Mouse (Mus musculus) retina, postnatal 7 days (tissue): ENCODE data around the gene Cdh4.

Experiments used
- DNase-seq: peaks from one replicate; pipeline ENCODE4 v3.0.0-alpha.2; 2012; ENCODE audit warnings: low read depth, low spot score

Cdh4 gene

GRCm38 (mm10) chr2:179537800-179538450 lies 95.7 kb downstream of the Cdh4 start:
- DNase-seq = no peak

- no peak for DNase-seq
These were observed 96.3 kb downstream of the Cdh4 start for GRCm38 (mm10) chr2:179538535-179538934.

- no peak for DNase-seq
These were observed 97.5 kb downstream of the Cdh4 start for GRCm38 (mm10) chr2:179539532-179540245.

- no peak for DNase-seq
These were observed 98.9 kb downstream of the Cdh4 start for GRCm38 (mm10) chr2:179541096-179541495.

GRCm38 (mm10) chr2:179547627-179548026 lies 105.4 kb downstream of the Cdh4 start:
- no peak for DNase-seq

GRCm38 (mm10) chr2:179555928-179556327 lies 113.7 kb downstream of the Cdh4 start:
- DNase-seq = no peak

GRCm38 (mm10) chr2:179562350-179562749 lies 120.1 kb downstream of the Cdh4 start:
- DNase-seq = no peak

- no peak for DNase-seq
These were observed 123.4 kb downstream of the Cdh4 start for GRCm38 (mm10) chr2:179565611-179566010.

GRCm38 (mm10) chr2:179567886-179568285 lies 125.7 kb downstream of the Cdh4 start:
- no peak for DNase-seq

- no peak for DNase-seq
These were observed 126.9 kb downstream of the Cdh4 start for GRCm38 (mm10) chr2:179569171-179569570.

GRCm38 (mm10) chr2:179571175-179571769 lies 129.0 kb downstream of the Cdh4 start:
- no peak for DNase-seq

- no peak for DNase-seq
These were observed 131.1 kb downstream of the Cdh4 start for GRCm38 (mm10) chr2:179573331-179573730.

- DNase-seq = no peak
These were observed 131.6 kb downstream of the Cdh4 start for GRCm38 (mm10) chr2:179573786-179574185.

- DNase-seq = no peak
These were observed 133.4 kb downstream of the Cdh4 start for GRCm38 (mm10) chr2:179575585-179575984.

- no peak for DNase-seq
These were observed 134.0 kb downstream of the Cdh4 start for GRCm38 (mm10) chr2:179576221-179576620.

GRCm38 (mm10) chr2:179578329-179578728 lies 136.1 kb downstream of the Cdh4 start:
- DNase-seq = no peak

GRCm38 (mm10) chr2:179578842-179579241 lies 136.6 kb downstream of the Cdh4 start:
- no peak for DNase-seq

- no peak for DNase-seq
These were observed 138.2 kb downstream of the Cdh4 start for GRCm38 (mm10) chr2:179580415-179580814.

- DNase-seq = no peak
These were observed 138.8 kb downstream of the Cdh4 start for GRCm38 (mm10) chr2:179581058-179581457.

- no peak for DNase-seq
These were observed 140.7 kb downstream of the Cdh4 start for GRCm38 (mm10) chr2:179582966-179583365.

- no peak for DNase-seq
These were observed 142.4 kb downstream of the Cdh4 start for GRCm38 (mm10) chr2:179584672-179585071.

- DNase-seq = no peak
These were observed 144.2 kb downstream of the Cdh4 start for GRCm38 (mm10) chr2:179586436-179586835.

- DNase-seq = no peak
These were observed 144.8 kb downstream of the Cdh4 start for GRCm38 (mm10) chr2:179587069-179587468.
